Mouse (Mus musculus) neural tube, embryonic 11.5 days (tissue): Measurements from ENCODE around the gene Cdc27. TPM values are rescaled to one million over a fixed set of nuclear protein-coding genes. Genes with fewer than 3 reads are reported as not detected.

Experiments used
- ATAC-seq: fragments of 200-750 bp; cut with Nextera tagmentation; 2 replicates; pipeline ENCODE4 v1.8.0; 2017; ENCODE audit warnings: moderate number of reproducible peaks, mild to moderate bottlenecking, moderate TSS enrichment, moderate library complexity; ENCODE audit not compliant: insufficient read depth, low FRiP score, low TSS enrichment
- DNase-seq: peaks from one replicate; pipeline ENCODE4 v3.0.0-alpha.2; 2015; ENCODE audit warnings: low spot score
- H3K27ac ChIP-seq: fragments of 300-500 bp; sonication (generic); 2 replicates; pipeline ENCODE4 v1.5.1; 2014; ENCODE audit warnings: low read depth, mild to moderate bottlenecking, low read length
- H3K27me3 ChIP-seq: fragments of 300-500 bp; sonication (generic); 2 replicates; pipeline ENCODE4 v1.6.1; 2014; ENCODE audit warnings: mild to moderate bottlenecking, low read length, mixed read lengths; ENCODE audit not compliant: control insufficient read depth, insufficient read depth
- H3K36me3 ChIP-seq: fragments of 300-500 bp; sonication (generic); 2 replicates; pipeline ENCODE4 v1.6.1; 2014; ENCODE audit warnings: mild to moderate bottlenecking, low read length, moderate library complexity, mixed read lengths; ENCODE audit not compliant: control insufficient read depth, insufficient read depth
- H3K4me1 ChIP-seq: fragments of 300-500 bp; sonication (generic); 2 replicates; pipeline ENCODE4 v1.6.1; 2014; ENCODE audit warnings: low read length, mixed read lengths; ENCODE audit not compliant: control insufficient read depth, insufficient read depth
- H3K4me2 ChIP-seq: fragments of 300-500 bp; sonication (generic); 2 replicates; pipeline ENCODE4 v1.6.1; 2014; ENCODE audit warnings: low read depth, mild to moderate bottlenecking, moderate library complexity
- H3K4me3 ChIP-seq: fragments of 300-500 bp; sonication (generic); 2 replicates; pipeline ENCODE4 v1.5.1; 2014; ENCODE audit warnings: low read depth, low read length
- H3K9ac ChIP-seq: fragments of 300-500 bp; sonication (generic); 2 replicates; pipeline ENCODE4 v1.6.1; 2014; ENCODE audit warnings: mild to moderate bottlenecking, low read length
- H3K9me3 ChIP-seq: fragments of 300-500 bp; sonication (generic); 2 replicates; pipeline ENCODE4 v1.6.1; 2016; ENCODE audit warnings: low read length; ENCODE audit not compliant: control insufficient read depth
- WGBS: fragments of 180-500 bp; shearing (Covaris S2); extraction: QIAGEN DNeasy Blood & Tissue Kit; methylation state at CpG from one replicate; pipeline ENCODE4 v1.1.7; 2014; 5-methylcytosine and 5-hydroxymethylcytosine counted together
- polyA plus RNA-seq: library from polyadenylated mRNA; unstranded; fragments of >200 nt; fragmentation: Nextera tagmentation; extraction: Ambion mirVana; gene quantifications from 2 replicates; pipeline ENCODE4 v1.2.1, GENCODE M21; 2014

Gene Cdc27
- polyA plus RNA-seq, 1 experiment from 2014 or later: 63.9 TPM

DNA sequence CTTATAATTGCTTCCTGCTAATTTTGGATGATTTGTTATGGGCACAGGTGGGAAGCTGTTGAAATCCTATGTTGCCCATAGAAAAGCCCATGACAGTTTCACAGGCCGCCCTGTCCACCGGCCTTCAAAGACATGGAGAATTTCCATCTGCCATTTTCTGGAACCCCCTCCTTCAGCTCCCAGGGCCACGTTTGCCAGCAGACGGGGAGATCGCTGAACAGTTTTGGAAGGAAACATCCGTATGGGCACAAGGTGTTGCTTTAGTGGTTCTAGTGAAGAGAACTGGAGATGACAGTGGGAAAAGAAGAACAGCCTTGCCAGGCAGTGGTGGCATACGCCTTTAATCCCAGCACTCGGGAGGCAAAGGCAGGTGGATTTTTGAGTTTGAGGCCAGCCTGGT lies 68.4 kb downstream of the Cdc27 start:
- DNase-seq: no peak
- H3K4me1 ChIP-seq: no peaks in the 10 kb centered on the region
- H3K36me3 ChIP-seq: no peaks in the 10 kb centered on the region
- WGBS: 94% methylated on average over 8 of the region's 8 CpGs
- ATAC-seq: no peak
- H3K9ac ChIP-seq: no peak overlapping the region
- no peaks in the 10 kb centered on the region for H3K9me3 ChIP-seq
- no peak overlapping the region for H3K27ac ChIP-seq
- H3K27me3 ChIP-seq: no peaks in the 10 kb centered on the region
- no peak overlapping the region for H3K4me3 ChIP-seq
- H3K4me2 ChIP-seq: no peak overlapping the region

DNA sequence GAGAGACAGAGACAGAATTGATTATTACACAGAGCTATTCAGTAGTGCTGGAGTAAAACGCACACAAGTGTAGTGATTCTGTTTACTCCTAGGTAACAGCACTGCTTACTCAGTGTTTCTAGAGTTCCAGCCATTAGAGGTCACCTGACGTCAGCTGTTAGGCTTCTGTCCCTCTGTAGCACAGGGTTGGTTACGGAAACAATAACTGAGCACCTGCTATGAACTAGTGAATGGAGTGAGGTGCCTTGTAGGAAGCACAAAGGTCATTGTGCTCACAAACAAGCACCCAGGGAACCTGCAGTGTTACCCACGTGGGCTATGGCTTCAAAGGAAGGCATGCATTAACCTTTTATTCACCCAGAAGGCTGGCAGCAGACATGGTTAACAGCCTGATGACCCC lies 70.9 kb downstream of the Cdc27 start:
- Histone ChIP-seq H3K4me3 (no peak overlapping the region), H3K4me1 (no peaks in the 10 kb centered on the region), H3K36me3 (no peaks in the 10 kb centered on the region), H3K4me2 (no peak overlapping the region), H3K27ac (no peak overlapping the region), H3K27me3 (no peaks in the 10 kb centered on the region), H3K9ac (no peak overlapping the region), H3K9me3 (no peaks in the 10 kb centered on the region)
- no peak for ATAC-seq
- WGBS: 62% methylated on average over 4 of the region's 4 CpGs
- no peak for DNase-seq

DNA sequence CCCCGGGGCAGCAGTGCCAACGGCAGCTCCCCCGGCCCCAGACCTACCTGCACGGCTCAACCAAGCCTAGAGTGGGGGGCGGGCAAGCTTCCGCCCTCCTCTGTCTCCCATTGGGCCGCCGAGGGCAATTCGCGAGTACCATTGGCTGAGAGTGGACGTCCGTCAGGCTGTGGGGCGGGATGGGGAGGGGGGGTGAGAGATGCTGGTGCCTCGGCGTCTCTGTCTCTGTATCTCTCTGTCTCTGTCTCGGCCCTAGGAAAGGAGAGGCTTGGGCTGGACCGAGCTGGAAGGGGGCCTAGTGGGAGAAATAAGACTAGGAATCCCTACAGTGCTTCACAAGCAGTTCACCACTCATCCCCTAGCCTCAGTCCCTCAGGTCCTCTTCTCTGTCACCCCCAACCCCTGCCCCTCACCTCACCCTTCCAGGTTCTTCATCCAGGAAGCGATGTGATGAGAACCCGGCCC lies 81.0 kb downstream of the Cdc27 start:
- Histone ChIP-seq H3K27ac (peak overlapping the region; percentile 24; the same call in 1 of the 2 replicates), H3K9ac (peak overlapping the region; percentile 90), H3K4me3 (peak overlapping the region; percentile 91), H3K36me3 (no peaks in the 10 kb centered on the region; the same call in 1 of the 2 replicates), H3K27me3 (no peaks in the 10 kb centered on the region), H3K9me3 (no peaks in the 10 kb centered on the region), H3K4me1 (0 out of 2 replicates have a peak, but pooled peaks cover 3% of the 10 kb centered on the region), H3K4me2 (peak overlapping the region; percentile 72)
- peak; percentile 100 for ATAC-seq
- DNase-seq: peak; percentile 94
- 4% methylated on average over 16 of the region's 19 CpGs for WGBS

DNA sequence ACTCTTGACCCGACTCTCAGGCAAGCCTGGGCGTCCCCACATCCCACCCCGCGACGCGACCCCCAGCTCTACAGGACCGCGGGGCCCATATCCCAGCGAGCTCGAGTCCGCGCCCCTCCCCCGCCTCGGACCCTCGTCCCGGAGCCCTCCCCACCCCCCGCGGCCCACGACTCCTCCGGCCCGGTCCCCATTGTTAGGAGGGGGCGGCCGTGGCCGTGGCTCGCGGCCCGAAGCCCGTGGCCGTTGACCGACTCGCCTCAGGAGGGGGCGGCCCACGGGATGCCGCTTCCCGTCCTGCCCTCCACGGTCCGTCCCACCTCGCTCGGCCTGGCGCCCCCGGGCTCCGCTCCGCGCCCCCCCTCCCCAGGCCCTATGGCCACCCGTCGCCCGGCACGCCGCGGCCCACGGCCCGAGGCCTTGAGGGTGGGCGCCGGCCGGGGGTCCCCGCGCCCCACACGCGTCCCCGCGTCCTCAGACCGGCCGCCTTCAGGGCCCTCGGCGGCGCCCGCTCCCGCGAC lies 81.6 kb downstream of the Cdc27 start, which contains the start of gene Kansl1:
Gene Kansl1, minus strand, starts transcription at position 111 of the 518 bp plus-strand sequence.
- H3K27ac ChIP-seq: peak within 1 kb of the TSS; percentile 24
- no peaks in the 10 kb centered on the region; the same call in 1 of the 2 replicates for H3K36me3 ChIP-seq
- 0% methylated on average over 35 of the region's 69 CpGs for WGBS
- peak within 1 kb of the TSS; percentile 72 for H3K4me2 ChIP-seq
- 0 out of 2 replicates have a peak, but pooled peaks cover 3% of the 10 kb centered on the region for H3K4me1 ChIP-seq
- H3K27me3 ChIP-seq: no peaks in the 10 kb centered on the region
- peak within 1 kb of the TSS; percentile 91 for H3K4me3 ChIP-seq
- H3K9ac ChIP-seq: peak within 1 kb of the TSS; percentile 90
- DNase-seq (peak; percentile 48), ATAC-seq (peak; percentile 77)
- no peaks in the 10 kb centered on the region for H3K9me3 ChIP-seq

DNA sequence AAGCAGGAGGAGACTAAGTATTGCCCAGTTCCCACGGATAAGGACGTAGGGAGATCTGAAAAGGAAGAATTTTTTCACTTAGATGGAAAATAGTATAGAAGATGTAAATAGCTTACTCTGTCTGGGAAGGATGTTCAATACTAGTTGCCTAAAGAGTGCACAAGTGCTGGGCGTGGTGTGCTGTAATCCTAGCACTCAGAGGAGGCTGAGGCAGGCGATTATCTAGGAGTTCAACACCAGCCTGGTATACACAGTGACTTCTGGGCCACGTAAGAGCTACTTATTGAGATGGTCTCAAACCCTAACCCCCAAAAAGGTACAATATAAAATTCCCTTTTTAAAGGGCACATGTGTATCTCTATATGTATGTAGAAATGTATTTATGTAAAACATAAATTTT lies 82.7 kb downstream of the Cdc27 start:
- no peaks in the 10 kb centered on the region for H3K9me3 ChIP-seq
- H3K4me3 ChIP-seq: no peak overlapping the region
- 84% methylated on average over 5 of the region's 5 CpGs for WGBS
- no peak for ATAC-seq
- DNase-seq: no peak
- no peaks in the 10 kb centered on the region; the same call in 1 of the 2 replicates for H3K36me3 ChIP-seq
- no peaks in the 10 kb centered on the region for H3K27me3 ChIP-seq
- no peak overlapping the region for H3K27ac ChIP-seq
- H3K9ac ChIP-seq: no peak overlapping the region
- H3K4me1 ChIP-seq: 0 out of 2 replicates have a peak, but pooled peaks cover 3% of the 10 kb centered on the region
- H3K4me2 ChIP-seq: no peak overlapping the region

DNA sequence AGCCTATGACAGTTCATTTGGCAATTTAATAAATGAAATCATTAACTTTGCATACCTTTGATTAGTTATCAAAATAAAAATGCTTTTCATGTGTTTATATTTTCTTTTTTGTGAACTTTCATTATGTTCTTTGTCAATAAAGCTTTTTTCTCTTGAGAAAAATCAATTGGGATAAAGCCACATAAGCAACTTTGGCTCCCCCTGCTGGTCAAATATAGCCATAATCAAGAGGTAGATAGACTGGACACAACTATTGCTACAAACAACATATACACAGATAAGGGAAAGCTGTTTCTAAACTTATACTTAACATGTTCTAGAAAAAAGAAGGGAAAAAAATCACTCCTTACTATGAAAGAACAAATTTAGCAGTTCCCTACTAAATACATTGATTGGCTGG lies 88.9 kb downstream of the Cdc27 start:
- ATAC-seq: no peak
- peak; percentile 49 for DNase-seq

DNA sequence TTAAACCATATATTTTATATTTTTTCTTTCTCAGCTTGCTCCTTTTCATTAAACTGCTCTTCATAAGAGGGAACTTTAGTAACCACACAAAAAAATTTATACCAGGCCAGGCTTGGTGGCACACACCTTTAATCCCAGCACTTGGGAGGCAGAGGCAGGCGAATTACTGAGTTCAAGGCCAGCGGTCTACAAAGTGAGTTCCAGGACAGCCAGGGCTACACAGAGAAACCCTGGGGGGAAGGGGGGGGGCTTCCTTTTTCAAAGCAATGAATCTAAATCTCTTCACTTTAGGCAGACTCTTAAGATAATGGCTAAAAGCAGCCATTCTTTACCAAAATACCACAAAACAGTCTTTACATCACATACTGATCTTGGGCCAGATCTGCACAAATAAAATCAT lies 90.7 kb downstream of the Cdc27 start:
- H3K27me3 ChIP-seq: no peaks in the 10 kb centered on the region
- H3K4me1 ChIP-seq: no peaks in the 10 kb centered on the region
- H3K4me3 ChIP-seq: no peak overlapping the region
- no peaks in the 10 kb centered on the region for H3K36me3 ChIP-seq
- DNase-seq (no peak), ATAC-seq (no peak)
- WGBS: 98% methylated on average over 2 of the region's 2 CpGs
- no peak overlapping the region for H3K27ac ChIP-seq
- H3K9ac ChIP-seq: no peak overlapping the region
- no peaks in the 10 kb centered on the region for H3K9me3 ChIP-seq
- H3K4me2 ChIP-seq: no peak overlapping the region

More for the DNA sequence above, 88.9 kb downstream of the Cdc27 start:
- H3K4me3 ChIP-seq: no peak overlapping the region
- H3K36me3 ChIP-seq: no peaks in the 10 kb centered on the region; the same call in 1 of the 2 replicates
- no peaks in the 10 kb centered on the region for H3K4me1 ChIP-seq
- H3K4me2 ChIP-seq: no peak overlapping the region
- no peaks in the 10 kb centered on the region for H3K9me3 ChIP-seq
- H3K9ac ChIP-seq: no peak overlapping the region
- H3K27me3 ChIP-seq: no peaks in the 10 kb centered on the region
- H3K27ac ChIP-seq: no peak overlapping the region

DNA sequence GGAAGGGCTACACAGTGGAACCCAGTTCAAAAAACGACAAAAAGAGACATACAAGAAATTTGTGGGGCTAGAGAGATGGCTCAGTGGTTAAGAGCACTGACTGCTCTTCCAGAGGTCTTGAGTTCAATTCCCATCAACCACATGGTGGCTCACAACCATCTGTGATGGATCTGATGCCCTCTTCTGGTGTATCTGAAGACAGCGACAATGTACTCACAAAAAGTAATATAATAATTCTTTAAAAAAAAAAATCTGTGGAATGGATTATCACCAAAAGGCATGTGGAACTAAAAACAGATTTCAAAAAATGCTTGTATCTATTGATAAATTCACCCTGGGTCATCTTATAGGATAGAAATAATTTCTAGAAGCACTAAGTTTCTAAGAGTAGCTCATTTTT lies 91.9 kb downstream of the Cdc27 start:
- no peaks in the 10 kb centered on the region for H3K9me3 ChIP-seq
- ATAC-seq (no peak), DNase-seq (no peak)
- 73% methylated on average over 2 of the region's 2 CpGs for WGBS
- no peak overlapping the region for H3K27ac ChIP-seq
- H3K9ac ChIP-seq: no peak overlapping the region
- no peaks in the 10 kb centered on the region for H3K27me3 ChIP-seq
- no peak overlapping the region for H3K4me2 ChIP-seq
- no peaks in the 10 kb centered on the region for H3K36me3 ChIP-seq
- no peak overlapping the region for H3K4me3 ChIP-seq
- H3K4me1 ChIP-seq: no peaks in the 10 kb centered on the region
